Mouse (Mus musculus) ES-Bruce4 (cell line): ENCODE results near the gene Spata31d1d. TPM values are rescaled to one million over a fixed set of nuclear protein-coding genes. Genes with fewer than 3 reads are reported as not detected.
"Not testable (repeated sequence)": the region's sequence is repeated elsewhere in the genome, so short reads cannot be mapped to it uniquely, and the experiment has no call there.

Source experiments
- H3K27ac ChIP-seq: 2 replicates; pipeline ENCODE4 v1.5.1; 2012; ENCODE audit warnings: low read length, inconsistent platforms; ENCODE audit not compliant: insufficient read depth
- H3K27me3 ChIP-seq: 2 replicates; pipeline ENCODE4 v1.6.1; 2012; ENCODE audit warnings: mild to moderate bottlenecking, low read length, inconsistent platforms; ENCODE audit not compliant: control insufficient read depth, poor library complexity, insufficient read depth, severe bottlenecking
- H3K36me3 ChIP-seq: 2 replicates; pipeline ENCODE4 v1.6.1; 2012; ENCODE audit warnings: inconsistent platforms, mild to moderate bottlenecking, low read length, moderate library complexity; ENCODE audit not compliant: control insufficient read depth, poor library complexity, insufficient read depth, severe bottlenecking
- H3K4me1 ChIP-seq: one replicate; pipeline ENCODE4 v1.8.1; 2011; ENCODE audit warnings: low read length; ENCODE audit not compliant: control insufficient read depth, insufficient read depth
- H3K4me3 ChIP-seq: 2 replicates; pipeline ENCODE4 v1.5.1; 2011; ENCODE audit warnings: low read depth, mild to moderate bottlenecking, low read length
- H3K9ac ChIP-seq: 2 replicates; pipeline ENCODE4 v1.6.1; 2012; ENCODE audit warnings: low read depth, mild to moderate bottlenecking, inconsistent platforms; ENCODE audit not compliant: poor library complexity, severe bottlenecking
- H3K9me3 ChIP-seq: replicated peaks from 2 replicates; pipeline ENCODE4 v1.6.1; 2012; ENCODE audit warnings: mild to moderate bottlenecking, low read length, inconsistent platforms; ENCODE audit not compliant: control insufficient read depth, poor library complexity, insufficient read depth, severe bottlenecking
- CTCF ChIP-seq: IDR thresholded peaks from one replicate; pipeline ENCODE4 v1.8.1; 2011; ENCODE audit warnings: low read depth, low read length
- EP300 ChIP-seq: IDR thresholded peaks from 2 replicates; pipeline ENCODE4 v1.6.1; 2011; ENCODE audit warnings: low read depth, low read length; ENCODE audit not compliant: insufficient read depth
- POLR2A ChIP-seq: IDR thresholded peaks from one replicate; pipeline ENCODE4 v1.8.1; 2011; ENCODE audit warnings: low read length; ENCODE audit not compliant: insufficient read depth
- polyA plus RNA-seq: library from polyadenylated mRNA; stranded (reverse); fragments of >200 nt; gene quantifications from 2 replicates; pipeline ENCODE4 v1.2.4, GENCODE M21; 2011; ENCODE audit warnings: low read depth; ENCODE audit not compliant: missing spikeins, insufficient read depth, insufficient read length

Spata31d1d gene
- polyA plus RNA-seq, 1 experiment = not detected

GRCm38 (mm10) chr13:59739397-59739796, 7.8 kb upstream of the Spata31d1d start:
- Histone ChIP-seq H3K36me3 (no peaks in the 10 kb centered on the region), H3K9me3 (no peaks in the 10 kb centered on the region), H3K9ac (no peak overlapping the region), H3K4me3 (no peak overlapping the region), H3K27ac (no peak overlapping the region), H3K4me1 (no peaks in the 10 kb centered on the region), H3K27me3 (no peaks in the 10 kb centered on the region)
- TF ChIP-seq CTCF = no peak
- no peak for TF ChIP-seq EP300
- TF ChIP-seq POLR2A = no peak

GRCm38 (mm10) chr13:59738455-59738854, 6.9 kb upstream of the Spata31d1d start:
- TF ChIP-seq CTCF (no peak), EP300 (no peak), POLR2A (no peak)
- no peaks in the 10 kb centered on the region for H3K9me3 ChIP-seq
- H3K36me3 ChIP-seq = no peaks in the 10 kb centered on the region
- no peaks in the 10 kb centered on the region for H3K27me3 ChIP-seq
- H3K9ac ChIP-seq = no peak overlapping the region
- H3K27ac ChIP-seq = no peak overlapping the region
- no peak overlapping the region for H3K4me3 ChIP-seq
- peaks cover 2% of the 10 kb centered on the region for H3K4me1 ChIP-seq

GRCm38 (mm10) chr13:59735190-59735589, 3.6 kb upstream of the Spata31d1d start:
- H3K36me3 ChIP-seq = no peaks in the 10 kb centered on the region
- H3K4me3 ChIP-seq = no peak overlapping the region
- H3K4me1 ChIP-seq = peaks cover 4% of the 10 kb centered on the region
- no peaks in the 10 kb centered on the region for H3K9me3 ChIP-seq
- TF ChIP-seq POLR2A (no peak), CTCF (no peak), EP300 (no peak)
- no peak overlapping the region for H3K9ac ChIP-seq
- no peaks in the 10 kb centered on the region for H3K27me3 ChIP-seq
- no peak overlapping the region for H3K27ac ChIP-seq

- not testable (repeated sequence) for H3K36me3 ChIP-seq, H3K4me3 ChIP-seq
Observed at GRCm38 (mm10) chr13:59734347-59734746, 2.8 kb upstream of the Spata31d1d start.

GRCm38 (mm10) chr13:59733936-59734335, 2.4 kb upstream of the Spata31d1d start:
- Histone ChIP-seq H3K27me3 (no peaks in the 10 kb centered on the region), H3K36me3 (no peaks in the 10 kb centered on the region), H3K4me1 (peaks cover 4% of the 10 kb centered on the region), H3K27ac (no peak overlapping the region), H3K9ac (no peak overlapping the region), H3K4me3 (no peak overlapping the region), H3K9me3 (no peaks in the 10 kb centered on the region)
- TF ChIP-seq POLR2A (no peak), EP300 (no peak), CTCF (no peak)

More at GRCm38 (mm10) chr13:59734347-59734746, 2.8 kb upstream of the Spata31d1d start:
- H3K27me3 ChIP-seq, H3K4me1 ChIP-seq, H3K9me3 ChIP-seq: not testable (repeated sequence)
- Histone ChIP-seq H3K9ac (peak overlapping the region; percentile 37; the same call in 1 of the 2 replicates), H3K27ac (0 out of 2 replicates have a peak overlapping the region, but pooled peaks have one; percentile 32)

GRCm38 (mm10) chr13:59728378-59729093, 3.0 kb downstream of the Spata31d1d start:
- Histone ChIP-seq H3K27me3 (no peaks in the 10 kb centered on the region), H3K9me3 (no peaks in the 10 kb centered on the region), H3K4me3 (no peak overlapping the region), H3K27ac (no peak overlapping the region), H3K9ac (no peak overlapping the region), H3K4me1 (peaks cover 3% of the 10 kb centered on the region), H3K36me3 (no peaks in the 10 kb centered on the region)
- no peak for TF ChIP-seq EP300
- peak; percentile 92 for TF ChIP-seq CTCF
